Mouse (Mus musculus) brain, embryonic 18.5 days (tissue): ENCODE data around the gene Qrfp.

Source experiments
- DNase-seq: peaks from one replicate; pipeline ENCODE4 v3.0.0-alpha.2; 2012; ENCODE audit warnings: low read depth, low spot score

The Qrfp gene

DNA sequence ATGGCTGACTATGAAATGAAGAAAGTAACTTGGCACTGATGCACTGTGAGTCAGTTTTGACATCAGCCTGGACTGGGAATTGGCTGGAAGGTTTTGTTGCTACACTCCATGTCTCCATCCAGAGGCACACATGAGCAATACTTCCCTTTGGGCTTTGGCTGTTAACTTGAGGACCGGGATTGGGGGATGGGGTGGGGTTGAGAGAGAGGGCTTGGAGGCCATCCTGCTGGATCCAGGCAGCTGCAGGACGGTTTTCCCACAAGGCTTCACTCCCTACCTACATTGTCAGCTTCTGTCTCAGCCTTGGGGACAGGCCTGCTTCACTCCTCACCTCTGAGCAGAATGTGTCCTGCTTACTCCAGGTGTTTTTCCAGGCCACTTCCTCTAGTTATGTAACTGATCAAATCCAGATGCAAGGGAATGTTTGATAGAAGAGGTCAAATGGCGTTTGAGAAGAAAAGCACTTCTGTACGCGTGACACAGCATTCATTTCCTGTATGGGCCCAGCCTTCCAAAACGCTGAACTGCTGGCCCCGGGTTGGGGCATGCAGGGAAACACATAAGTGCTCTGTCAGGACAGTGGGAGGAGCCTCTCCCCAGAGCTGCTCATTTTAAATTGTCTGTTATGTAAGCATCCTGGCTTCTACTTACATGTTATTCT lies 39.5 kb downstream of the Qrfp start:
- DNase-seq = no peak

DNA sequence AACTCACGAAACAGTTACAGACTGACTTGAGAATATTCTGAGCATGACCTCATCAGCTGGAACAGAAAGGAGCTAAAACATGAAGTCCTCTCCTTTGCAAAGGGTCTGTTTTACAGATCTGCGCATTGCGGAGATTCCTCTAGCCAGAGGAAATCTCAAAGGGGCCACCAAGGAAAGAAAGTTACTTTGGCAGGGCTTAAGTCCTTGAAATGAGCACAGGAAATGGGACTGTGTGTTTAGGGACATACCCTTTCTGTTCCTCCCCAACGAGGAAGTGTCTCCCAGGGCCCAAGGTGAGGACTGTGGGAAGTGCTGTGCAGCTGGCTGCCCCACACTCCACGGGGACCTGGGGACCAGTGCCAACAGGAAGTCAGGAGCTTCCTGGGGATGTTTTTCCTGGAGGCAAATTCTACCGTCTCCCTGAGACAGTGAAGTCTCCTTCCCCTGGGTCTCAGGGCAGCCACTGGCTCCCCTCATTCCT lies 40.7 kb downstream of the Qrfp start:
- DNase-seq = no peak

- DNase-seq = no peak
Measured at GRCm38 (mm10) chr2:31769115-31769514, 41.3 kb downstream of the Qrfp start.

DNA sequence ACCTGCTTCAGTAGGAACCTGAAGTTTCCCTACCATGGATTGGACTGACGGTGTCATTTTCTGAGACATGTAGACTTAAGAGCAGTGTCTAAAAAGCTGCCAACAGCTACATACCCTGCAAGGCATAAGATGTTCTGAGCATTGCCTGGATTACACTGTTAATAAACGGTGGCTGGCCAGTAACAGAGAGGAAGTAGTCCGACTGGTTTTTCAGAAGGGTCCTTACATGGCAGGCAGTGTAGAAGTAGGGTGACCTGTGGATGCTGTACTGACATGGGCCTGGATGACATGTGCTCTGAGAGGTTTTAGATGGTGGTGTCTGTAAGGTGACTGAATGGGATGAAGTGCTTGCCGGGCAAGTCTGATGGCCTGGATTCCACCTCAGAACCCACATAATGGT lies 42.6 kb downstream of the Qrfp start:
- DNase-seq = no peak

DNA sequence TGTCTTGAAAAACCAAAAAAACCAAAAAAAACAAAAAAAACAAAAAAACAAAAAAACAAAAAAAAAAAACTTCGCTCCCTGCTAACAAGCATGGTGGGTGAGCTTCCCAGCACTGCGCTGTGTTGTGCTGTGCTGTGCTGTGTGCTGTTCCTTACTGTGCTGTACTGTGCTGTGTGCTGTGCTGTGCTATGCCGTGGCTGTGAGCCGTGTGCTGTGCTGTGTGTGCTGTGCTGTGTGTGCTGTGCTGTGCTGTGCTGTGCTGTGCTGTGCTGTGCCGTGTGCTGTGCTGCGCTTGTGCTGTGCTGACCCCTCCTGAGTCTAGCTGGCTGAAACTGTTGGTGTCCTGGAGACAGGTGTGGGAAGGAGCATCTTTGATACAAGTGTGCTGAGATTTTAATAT lies 43.3 kb downstream of the Qrfp start:
- DNase-seq = no peak

DNA sequence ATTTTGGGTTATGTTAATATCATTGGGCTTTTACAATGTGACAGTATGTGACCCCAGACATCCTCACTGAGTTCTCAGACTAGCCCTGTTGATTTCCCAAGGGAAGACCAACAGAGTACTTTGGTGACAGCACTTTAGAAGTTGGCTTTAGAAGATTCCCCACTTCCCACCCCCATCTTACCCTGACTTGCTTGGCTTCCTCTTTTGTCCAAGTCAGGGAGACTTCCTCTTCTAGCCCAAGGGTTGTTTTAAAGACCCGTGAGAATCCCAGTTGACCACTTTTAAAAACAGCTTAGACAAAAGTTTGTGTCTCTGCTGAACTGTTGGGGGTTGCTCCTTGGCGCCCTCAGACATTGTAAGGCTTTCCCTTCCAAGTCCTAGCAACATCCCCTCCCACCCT lies 47.1 kb downstream of the Qrfp start:
- DNase-seq = no peak

GRCm38 (mm10) chr2:31762853-31763252 lies 47.5 kb downstream of the Qrfp start:
- DNase-seq = no peak

GRCm38 (mm10) chr2:31762155-31762554 lies 48.2 kb downstream of the Qrfp start:
- DNase-seq = no peak

DNA sequence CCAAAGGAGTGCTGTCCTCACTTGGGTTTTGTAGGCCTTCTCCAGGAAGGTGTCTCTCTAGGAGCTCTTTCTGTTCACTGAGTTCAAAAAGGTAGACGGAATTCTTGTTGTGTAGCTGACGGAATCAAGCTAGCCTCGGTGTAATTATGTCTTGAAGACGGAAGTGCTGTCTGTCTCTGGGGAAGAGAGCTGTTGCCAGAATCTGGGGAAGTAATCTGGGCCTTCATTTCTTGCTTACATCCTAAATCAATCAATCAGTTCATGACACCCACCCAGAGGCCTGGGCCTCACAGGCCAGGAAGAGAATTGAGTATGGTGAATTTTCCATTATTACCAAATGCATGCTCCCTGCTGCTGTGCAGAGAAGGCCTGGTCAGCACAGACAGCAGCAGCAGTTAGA lies 48.8 kb downstream of the Qrfp start:
- no peak for DNase-seq

DNA sequence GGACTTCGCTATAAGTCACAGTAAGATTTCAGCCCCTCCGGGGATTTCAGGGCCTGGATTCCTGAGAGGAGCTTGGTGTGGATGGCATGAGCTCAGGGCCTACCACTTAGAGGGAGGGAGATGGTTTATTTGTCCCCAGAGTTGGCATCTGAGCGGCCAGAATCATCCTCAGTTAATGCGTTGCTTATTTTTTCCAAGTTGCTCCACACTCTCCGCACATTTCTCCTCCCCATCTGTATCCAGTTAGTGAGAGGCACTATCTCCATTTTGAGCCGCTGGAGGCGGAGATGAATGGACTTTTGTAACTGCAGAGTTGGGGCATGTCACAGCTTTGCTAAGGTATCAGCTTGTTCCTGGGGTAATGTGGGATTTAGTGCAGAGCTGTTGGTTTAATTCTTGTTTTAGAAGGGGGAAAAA lies 49.3 kb downstream of the Qrfp start:
- DNase-seq = no peak

DNA sequence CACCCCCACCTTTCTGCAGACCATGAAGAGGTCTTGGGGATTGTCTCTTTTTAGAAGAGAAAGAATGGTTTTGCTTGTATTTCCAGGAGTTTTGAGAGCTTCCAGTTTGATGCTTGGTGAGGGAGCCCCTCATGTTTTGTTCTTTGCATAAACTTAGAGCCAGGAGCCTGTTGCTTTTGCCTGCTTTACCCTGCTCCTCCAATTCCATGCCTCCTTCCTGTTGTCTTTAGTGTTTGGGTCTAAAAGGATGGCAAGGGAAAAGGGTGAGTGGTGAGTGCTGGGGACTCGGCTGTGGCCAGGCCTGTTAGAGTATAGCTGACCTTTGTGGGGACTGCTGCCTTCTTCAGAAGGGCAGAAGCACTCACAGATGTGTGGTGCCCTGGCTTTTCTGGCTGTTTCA lies 49.9 kb downstream of the Qrfp start:
- no peak for DNase-seq

GRCm38 (mm10) chr2:31759751-31760460 lies 50.5 kb downstream of the Qrfp start:
- no peak for DNase-seq

GRCm38 (mm10) chr2:31758966-31759365 lies 51.4 kb downstream of the Qrfp start:
- DNase-seq = no peak

GRCm38 (mm10) chr2:31757472-31757871 lies 52.9 kb downstream of the Qrfp start:
- no peak for DNase-seq
